Mouse (Mus musculus) cerebellum, postnatal 25 days (tissue): Measurements from ENCODE around the gene C1qtnf1.

Source experiments
- DNase-seq, 2 experiments: peaks; one replicate each; pipeline ENCODE4 v3.0.0; 2021; ENCODE audit warnings: mixed read lengths in 2 of 2

C1qtnf1 gene

DNA sequence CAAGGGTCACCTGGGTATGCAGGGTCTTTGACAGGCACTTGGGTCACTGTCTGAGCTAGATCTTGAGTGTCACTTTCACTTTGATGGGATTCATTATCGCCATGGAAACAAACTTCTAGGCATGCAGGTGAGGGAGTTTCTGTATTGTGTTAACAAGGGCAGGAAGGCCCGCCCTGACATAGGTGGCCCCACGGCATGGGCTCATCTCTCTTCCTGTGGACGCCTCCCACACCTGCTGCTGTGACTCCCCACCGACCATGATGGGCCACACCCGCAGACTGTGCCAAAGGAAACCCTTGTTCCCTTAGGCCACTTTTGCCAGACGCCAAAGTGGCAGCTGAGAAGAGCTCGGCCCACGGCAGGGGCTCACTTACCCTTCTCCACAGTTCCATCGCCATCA, 17.5 kb upstream of the C1qtnf1 start:
- DNase-seq = no peak

DNA sequence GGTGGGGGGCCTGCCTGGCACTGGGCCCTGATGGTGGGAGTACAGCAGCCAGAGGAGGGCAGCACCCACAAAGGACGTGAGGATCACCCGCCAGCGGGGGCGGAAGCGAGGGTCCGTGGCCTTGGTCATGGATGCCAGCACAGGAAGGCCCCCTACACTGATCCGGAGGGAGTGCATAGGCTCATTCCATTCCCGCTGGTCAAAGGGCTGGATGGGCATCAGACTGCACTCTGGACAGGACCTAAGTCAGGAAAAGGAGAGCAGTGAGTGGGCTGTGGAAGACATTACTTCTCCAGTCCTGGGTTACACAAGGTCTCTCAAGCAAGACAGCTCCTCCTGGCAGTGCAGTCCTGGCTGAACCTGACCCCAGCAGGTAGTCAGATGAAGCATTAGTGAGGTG, 16.7 kb upstream of the C1qtnf1 start:
- no peak for DNase-seq

DNA sequence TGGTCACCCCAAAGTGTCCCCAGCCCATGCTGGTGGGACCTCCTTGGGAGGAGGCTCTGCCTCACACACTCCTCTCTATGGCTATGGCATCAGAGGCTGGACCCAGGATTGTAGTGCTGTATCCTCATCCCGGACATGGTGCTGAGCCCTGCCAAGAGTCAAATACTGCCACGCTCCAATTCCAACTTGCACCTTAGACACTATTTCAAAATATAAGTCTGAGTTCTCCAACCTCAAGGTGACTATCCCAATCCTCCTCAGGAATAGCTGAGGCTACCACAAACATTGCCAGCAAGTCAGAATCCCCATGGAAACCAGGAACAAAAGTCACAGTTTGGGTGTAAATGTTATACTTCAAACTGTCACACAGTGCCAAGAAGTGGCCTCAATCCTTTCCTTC, 15.4 kb upstream of the C1qtnf1 start:
- no peak for DNase-seq

DNA sequence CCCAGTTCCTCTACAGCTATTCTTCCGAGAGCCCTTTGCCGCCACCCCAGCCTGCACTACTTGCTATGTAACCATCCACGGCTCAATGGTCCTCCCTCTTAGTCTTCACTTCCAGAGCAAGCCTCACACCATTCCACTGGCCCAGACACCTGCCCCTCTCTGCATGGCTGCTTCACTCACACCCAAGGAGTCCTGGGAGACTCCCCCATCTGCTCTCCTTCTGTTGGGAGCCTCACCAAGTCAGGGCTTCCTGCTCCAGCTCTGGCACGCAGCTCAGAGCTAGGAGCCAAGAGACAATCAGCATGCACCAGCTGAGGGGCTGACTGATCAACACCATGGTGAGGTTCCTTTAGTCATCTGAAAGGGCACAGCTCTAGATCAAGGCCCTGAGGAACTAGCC, 14.9 kb upstream of the C1qtnf1 start:
- DNase-seq = peak; percentile 63 to 65

DNA sequence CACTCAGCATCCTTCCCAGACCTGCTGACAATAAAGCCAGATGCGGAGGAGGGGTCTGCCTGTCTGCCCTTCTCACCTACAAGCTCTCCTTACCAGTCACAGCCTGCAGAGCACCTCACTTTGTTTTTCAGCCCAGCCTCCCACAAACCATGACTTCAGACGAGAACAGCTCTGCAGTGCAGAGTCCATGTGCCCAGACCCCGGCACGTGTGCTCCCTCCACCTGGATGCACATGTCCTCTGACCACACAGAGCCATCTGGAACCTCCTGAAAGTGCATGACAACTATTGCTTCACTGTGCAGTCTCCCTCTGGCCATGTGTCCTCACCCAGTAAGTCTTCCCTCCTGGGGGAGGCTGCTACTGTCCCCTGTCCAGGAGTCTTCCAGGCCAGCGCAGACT, 13.7 kb upstream of the C1qtnf1 start:
- DNase-seq = no peak

DNA sequence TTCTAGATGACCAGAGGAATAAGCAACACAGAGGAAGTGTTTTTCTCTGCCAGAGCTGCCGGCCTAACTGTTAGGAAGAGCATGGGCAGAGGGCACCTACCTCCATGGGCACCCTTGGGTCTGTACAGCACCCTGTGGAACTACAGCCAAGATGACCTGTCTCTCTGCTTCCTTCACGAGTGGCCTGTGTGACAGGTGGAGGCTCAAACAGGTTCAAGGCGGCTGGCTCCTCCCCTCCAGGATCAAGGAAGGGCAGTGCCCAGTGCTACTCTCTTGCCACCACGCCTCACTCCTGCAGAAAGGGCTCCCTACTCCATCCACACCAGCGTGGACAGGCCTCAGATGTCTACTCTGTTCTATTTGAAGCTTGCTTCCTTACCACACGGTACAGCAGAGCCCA, 12.4 kb upstream of the C1qtnf1 start:
- no peak for DNase-seq

DNA sequence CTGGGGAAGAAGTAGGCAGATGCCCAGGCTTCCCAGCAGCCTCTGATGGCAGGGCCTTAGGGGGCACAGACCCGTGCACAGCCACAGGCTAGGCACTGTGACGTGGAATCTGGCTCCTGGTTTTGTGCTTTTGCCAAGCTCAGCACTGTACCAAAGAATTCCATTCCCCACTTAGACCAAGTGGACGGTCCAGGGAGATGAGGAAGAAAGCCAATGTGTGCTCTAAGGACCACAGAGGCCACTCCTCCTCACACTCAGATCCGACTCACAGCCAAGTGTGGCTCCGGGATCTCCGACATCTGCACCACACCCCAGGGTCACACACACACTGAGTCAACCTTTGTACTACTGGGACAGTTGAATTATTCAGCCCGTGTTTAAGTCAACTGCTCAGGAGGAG, 12.0 kb upstream of the C1qtnf1 start:
- no peak for DNase-seq

DNA sequence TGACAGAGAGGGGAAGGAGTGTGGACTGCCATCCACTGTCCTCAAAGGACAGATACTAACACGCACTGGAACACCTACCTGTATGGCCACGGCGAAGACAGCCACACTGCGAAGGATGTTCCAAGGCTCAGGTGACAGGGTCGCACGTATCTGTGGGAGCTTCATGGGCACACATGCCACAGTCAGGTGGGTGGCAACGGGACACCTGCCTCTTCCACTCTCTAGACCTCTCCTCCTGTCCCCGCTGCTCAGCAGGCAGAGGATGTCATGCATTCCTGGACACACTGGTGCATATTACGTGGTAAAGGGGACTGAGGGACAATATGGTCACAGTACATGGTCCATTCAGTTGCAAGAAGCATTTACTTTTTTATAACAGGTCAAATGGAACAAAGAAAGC, 10.5 kb upstream of the C1qtnf1 start:
- DNase-seq = no peak

DNA sequence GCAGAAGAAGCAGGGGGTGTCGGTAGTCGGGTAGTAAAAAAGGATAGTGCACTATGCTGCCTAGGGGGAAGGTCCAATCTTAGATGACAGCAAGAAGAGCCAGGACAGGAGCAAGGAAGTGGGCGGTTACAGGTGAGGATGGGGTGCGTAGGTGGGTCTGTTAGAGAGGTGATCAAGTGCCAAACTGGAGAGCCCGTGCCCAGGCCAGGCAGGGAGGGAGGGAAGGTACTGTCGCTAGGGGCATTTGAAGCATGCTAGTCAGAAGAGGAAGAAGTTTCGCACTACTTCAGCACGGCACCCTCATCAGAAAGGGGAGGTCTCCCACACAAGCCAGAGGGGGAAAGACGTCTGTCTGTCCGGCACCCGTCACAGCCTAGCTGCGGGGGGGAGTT, 9.6 kb upstream of the C1qtnf1 start:
- DNase-seq = no peak

DNA sequence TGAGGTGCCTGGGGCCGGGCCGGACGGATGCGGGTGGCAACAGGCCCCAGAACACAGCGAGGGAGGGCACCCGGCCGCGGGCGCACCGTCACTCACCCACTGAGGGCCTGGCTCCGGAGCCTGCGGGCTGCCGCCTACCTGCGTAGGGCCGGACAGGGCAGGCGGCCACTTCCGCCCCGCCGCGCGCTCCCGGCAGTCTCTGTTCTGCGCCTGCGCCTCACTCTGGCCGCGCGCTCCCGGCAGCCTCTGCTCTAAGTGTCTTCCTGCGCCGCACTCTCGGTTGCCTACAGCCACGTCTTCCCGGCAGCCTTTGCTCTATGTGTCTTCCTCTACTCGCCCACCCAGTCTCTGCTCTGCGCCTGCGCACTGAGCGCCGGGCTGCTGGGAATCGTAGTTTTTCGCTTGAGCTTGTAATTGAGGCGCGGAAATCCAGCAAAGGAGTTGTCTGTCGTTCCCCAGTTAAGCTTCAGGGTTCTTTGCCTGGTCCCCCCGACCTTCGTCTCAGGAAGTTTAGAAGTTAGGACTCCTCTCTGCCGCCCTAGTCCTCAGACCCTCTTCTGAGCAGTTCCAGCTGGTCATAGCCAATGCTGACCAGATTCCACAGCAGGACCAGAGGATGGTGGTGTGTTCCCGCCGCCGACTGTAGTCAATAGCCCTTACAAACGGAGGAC, 9.0 kb upstream of the C1qtnf1 start, which contains the start of gene Cant1:
Gene Cant1 (minus strand): TSS at position 253 of the 671 bp plus-strand sequence.
- DNase-seq = peak; percentile 98

DNA sequence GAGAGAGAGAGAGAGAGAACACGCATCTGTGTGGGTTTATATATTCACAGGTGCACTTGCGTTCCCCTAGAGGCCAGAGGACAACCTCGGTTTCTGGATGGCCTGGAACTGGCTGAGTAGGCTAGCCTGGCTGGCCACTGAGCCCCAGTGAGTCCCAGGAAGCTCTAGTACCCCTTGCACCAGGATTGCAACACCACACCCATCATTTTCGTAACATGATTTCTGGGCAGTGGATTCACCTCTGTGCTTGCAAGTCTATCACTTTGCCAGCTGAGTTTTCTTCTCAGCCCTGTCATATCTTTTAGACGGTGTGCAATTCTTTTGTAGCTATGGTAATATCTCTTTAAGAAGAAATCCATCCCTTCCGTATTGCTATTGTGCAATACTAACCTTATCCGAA, 7.7 kb upstream of the C1qtnf1 start:
- no peak for DNase-seq

DNA sequence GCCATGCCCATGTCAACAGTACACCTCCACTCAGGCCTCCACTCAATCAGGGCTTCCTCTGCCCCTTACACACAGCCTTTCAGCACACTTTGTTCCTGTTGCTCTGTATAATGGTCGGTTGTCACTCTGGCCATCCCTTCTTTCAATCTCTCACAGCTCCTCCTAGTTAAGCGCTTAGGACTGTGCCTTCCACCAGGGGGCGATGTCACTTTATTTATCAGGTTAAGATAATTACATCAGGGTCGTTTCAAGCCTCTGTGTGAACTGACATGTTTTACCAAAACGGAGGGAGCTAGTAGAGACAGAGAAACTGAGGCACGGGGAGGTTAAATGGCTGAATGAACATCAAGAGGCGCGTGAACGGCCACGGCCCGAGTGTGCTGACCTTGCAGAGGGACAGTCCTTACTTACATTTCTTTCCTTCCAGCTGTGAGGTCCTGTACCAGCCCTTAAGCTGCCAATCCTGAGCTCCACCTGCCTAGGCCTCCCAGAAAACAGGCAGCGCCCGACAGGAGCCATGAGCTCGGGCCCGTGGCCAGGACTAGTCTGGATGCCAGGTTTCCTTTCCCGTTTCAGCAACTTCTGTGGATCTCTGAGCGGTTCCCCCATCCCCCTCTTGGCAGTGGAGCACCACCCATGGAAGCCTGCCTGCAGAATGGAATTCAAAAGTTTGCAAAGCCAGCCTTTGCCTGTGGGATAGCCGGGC, 4.6 kb upstream of the C1qtnf1 start:
- DNase-seq = peak; percentile 79 to 87

DNA sequence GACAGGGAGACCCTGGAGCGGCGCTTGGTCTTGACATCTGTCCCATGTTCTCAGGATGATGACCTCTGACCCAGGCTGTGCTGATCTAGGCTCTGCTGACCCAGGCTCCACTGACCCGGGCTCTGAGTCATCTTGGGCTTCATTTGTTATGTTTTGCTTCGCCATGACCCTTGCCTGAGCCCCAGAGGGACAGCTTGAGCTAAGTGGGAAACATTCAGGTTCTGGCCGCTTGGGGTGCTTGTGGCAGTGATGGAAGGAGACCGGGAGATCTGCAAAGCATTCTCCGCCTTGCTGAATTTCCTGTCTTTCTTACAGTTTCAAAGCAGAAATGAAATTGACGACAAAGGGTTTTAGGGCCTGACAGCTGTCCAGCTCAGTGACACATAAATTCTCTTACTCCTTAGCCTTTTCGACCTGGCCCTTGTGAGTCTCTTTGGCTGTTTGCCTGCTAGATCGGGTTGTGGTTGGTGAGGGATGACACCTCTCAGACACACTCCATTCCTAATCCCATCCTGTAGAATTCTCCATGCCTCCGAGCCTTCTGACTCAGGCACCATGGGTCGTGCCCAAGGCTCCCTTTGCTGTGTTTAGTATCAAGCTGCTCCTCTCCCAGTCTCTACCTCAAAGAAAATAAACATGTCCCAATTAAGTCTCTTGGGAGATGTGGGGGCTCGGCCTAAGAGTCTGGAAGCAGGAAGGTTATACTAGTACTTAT, 3.2 kb upstream of the C1qtnf1 start:
- DNase-seq = no peak

DNA sequence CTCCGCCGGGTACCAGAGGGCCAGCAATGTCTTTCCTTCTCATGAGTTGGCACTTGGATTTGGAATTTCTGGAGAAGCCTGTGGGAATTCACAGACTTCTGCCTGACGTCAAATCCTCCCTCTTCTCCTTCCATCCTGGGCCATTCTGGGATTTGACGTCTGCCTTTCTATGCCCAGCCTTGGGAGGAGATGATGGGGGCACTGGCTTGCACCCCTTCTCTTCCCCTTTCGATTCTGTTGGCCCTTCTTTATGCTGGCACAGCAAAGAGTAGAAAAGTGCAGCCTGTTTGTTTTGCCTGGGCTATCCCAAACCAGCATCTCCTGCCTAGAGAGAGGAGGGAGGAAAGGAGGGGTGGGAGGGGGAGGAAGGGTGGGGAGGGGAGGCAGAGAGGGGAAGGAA, 1.2 kb upstream of the C1qtnf1 start:
- no peak for DNase-seq

DNA sequence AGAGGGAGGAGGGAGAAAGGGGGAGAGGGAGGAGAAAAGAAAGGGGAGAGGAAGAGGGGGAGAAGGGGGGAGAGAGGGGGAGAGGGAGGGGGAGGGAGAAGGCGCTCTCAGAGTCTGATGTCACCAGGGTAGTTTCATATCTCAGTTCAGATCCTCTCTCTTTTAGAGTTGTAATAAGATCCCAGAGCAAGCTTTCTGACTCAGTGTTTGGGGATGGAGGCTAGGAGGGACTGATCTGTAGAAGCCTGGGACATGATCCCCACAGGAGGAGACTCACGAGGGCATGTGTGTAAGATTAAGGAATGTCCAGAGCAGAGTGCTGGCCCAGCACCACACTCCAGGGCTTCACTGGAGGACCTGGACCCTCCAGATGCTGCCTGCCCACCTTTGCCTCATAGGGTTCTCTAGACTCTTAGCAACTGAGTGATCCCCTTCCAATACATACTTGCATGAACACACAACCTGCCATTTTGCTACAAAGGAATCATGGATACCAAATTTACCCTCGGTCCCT, 680 bp upstream of the C1qtnf1 start:
- no peak for DNase-seq

DNA sequence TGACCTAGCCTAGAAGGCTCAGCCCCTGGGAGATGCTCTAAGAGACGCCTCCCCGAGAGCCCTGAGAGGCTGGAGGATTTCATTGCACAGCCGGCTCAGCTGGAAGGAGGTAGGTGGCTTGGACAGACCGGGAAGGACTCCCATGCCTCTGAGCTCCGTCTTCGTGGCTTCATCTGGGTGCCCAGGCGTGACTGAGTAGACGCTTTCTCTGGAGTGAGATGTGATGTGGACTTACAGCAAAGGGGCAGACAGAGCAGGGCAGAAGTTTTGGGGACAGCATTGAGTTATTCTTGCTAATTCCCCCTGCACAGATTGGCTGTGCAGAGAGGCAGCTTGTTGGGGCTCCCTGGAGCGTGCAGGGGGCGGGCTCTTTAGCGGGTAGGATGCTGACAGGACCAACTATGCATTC, 461 bp downstream of the C1qtnf1 start:
- DNase-seq = no peak

DNA sequence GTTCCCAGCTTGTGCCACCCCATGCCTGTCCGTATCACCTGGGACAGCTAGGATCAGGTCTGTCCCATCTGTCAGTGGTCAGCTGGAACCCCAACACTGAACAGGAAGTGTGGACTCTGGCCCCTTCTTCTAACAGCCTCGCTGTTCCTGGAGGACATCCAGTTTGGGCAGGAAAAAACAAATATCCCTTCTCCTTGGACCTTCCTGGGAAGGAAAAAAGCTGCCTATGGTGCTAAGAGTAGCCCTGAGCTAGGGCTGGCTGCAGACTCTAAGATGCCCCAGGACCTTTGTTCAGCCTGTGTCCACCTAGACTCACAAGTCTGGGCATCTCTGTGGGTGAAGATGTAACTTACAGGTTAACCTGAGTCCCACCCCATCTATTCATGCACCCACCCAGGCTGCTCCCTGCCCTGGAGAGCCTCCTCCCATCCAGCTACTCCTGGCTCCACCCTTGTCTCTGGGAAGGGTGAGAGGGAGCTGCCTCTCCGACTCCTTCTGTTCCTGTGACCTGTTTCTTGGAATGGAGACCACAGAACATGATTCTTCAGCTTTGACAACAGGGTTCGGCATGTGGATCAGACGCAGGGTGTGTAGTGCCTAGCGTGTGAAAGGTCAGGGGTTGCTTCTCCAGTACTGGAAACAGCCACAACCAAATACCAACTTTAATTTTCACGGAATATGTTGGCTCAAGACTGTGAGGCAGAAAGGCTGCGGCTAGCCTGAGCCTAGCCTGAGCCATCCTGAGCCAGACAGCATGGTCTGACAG, 1.1 kb downstream of the C1qtnf1 start:
- no peak for DNase-seq

DNA sequence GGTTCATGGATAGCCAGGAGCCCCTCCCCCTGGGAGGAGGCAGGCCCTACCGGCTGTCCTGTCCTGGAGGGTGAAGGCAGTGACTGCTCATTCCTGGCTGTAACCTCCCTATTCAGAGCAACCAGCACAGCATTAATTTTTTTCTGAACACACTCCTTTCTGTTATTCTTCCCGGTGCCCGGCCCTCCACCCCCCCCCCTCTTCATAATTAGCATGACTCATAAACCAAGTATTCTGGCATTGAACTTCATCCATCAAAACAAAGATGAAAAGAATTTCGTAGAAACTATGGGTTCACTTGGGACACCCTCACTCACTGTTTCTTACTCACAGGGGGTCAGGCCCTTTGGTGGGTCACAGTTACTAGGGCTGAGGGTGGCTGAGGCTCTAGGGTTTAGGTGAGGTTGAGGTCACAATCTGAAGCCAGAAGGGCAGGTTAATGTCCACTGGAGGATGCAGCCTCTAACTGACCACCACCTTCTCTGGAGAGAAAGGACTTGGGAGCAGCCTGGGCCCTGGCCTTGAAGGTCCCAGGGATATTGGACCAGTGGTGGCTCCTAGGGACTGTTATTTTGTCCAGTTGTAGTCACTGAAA, 2.4 kb downstream of the C1qtnf1 start:
- no peak for DNase-seq

DNA sequence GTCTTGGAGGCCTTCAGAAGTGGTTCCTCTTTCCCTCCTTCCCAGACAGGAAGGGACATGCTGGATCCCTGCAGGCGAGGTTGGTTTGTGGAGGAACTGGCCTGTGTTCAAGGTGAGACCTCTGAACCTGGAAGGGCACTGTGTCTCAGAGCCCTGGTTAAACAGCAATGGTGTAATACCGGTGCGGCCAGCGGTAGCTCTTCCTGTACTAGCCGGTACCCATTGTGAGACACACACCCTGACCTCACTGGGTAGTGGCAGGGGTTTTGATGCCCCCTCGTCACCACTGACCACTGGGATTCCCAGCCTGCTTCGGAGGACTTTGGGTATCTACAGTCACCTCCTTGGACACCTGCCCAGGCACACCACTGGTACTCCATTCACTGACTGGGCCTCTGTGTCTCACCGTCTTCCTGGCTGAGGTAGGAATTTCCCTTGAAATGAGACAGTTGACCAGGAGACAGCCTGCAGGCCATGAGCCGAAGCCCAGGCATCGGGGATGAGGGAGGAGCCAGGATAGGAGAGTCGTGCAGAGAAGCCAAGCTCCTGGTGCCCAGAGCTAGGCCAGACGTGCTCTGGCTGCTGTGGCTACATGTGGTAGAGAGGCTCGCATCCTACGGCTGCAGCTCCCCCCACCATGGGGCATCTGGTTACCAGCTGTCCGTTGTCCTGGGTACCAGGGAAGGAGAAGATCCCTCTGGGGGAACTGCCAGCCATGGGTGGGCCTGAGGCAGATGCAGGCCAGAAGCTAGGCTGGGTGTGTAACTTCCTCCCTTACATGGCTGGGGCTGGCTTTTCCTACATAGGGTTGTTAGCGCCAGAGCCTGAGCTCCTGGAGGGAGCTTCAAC, 3.3 kb downstream of the C1qtnf1 start:
- DNase-seq = peak; percentile 4 to 25

DNA sequence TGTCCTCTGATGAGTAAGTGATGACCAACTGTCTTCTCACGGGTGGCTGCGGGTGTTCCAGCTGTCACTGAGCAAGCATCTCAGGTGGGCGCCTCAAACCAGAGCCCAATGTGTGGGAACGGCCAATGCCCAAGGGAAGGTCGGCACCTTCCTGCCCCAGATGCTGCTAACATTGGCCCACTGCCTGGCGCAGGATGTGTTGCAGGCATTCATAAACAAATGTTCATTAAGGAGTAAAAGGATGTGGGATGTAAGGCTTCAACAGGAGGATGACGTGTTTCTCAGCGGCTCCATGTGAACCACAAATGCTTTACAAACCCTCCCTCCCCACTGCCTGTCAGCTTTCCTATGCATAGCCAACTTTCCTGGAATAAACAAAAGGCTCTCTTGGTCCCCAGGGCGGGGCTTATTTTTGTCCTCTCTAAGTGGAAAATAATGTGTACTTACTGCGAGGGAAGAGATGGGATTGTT, 5.4 kb downstream of the C1qtnf1 start:
- DNase-seq = no peak

DNA sequence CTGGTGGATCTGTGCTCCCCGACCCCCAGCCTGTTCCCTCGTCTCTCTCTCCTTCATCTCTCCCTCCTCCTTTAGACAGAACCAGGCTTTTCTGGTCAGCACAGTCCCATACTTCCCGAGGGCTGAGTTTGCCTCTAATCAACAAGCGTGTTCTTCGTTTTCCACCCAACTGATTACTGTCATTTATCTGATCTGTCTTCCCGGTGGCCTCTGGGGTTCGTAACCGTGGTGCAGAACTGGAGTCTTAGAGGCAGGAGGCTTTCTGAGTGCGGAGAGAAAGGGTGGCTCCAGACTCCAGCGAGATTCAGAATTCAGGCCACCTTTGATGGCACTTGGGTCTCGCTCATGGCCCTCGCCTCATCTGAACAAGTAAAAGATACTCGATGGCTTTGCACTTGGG, 6.1 kb downstream of the C1qtnf1 start:
- no peak for DNase-seq
